Mouse (Mus musculus) heart, adult 2 months (tissue): ENCODE data around the gene Bri3bp. TPM values are rescaled to one million over a fixed set of nuclear protein-coding genes. Genes with fewer than 3 reads are reported as not detected.
"Not testable (repeated sequence)": the region's sequence is repeated elsewhere in the genome, so short reads cannot be mapped to it uniquely, and the experiment has no call there.

Experiments
- DNase-seq, 2 experiments: peaks; one replicate each; pipeline ENCODE4 v3.0.0; 2021
- H3K27ac ChIP-seq: fragments of 200-600 bp; 2 replicates; pipeline ENCODE4 v1.8.1; 2022
- H3K27me3 ChIP-seq: fragments of 200-500 bp; 2 replicates; pipeline ENCODE4 v1.6.1; 2012; ENCODE audit warnings: mild to moderate bottlenecking, low read length, inconsistent platforms, mixed read lengths; ENCODE audit not compliant: control insufficient read depth, insufficient read depth
- H3K36me3 ChIP-seq: fragments of 200-500 bp; 2 replicates; pipeline ENCODE4 v1.6.1; 2012; ENCODE audit warnings: low read length, inconsistent platforms; ENCODE audit not compliant: control insufficient read depth, insufficient read depth
- H3K4me1 ChIP-seq: fragments of 200-500 bp; 2 replicates; pipeline ENCODE4 v1.6.1; 2011; ENCODE audit warnings: low read length; ENCODE audit not compliant: control insufficient read depth, insufficient read depth
- H3K4me3 ChIP-seq: fragments of 200-600 bp; 2 replicates; pipeline ENCODE4 v1.8.1; 2022
- H3K79me2 ChIP-seq: fragments of 200-500 bp; replicated peaks from 2 replicates; pipeline ENCODE4 v1.6.1; 2012; ENCODE audit warnings: mild to moderate bottlenecking, inconsistent platforms, low read length, moderate library complexity, mixed read lengths; ENCODE audit not compliant: control insufficient read depth, insufficient read depth
- H3K9ac ChIP-seq: fragments of 200-500 bp; 2 replicates; pipeline ENCODE4 v1.6.1; 2012; ENCODE audit warnings: low read depth, mild to moderate bottlenecking, control low read depth, inconsistent platforms, low read length, mixed read lengths
- CTCF ChIP-seq: fragments of 200-600 bp; IDR thresholded peaks from 2 replicates; pipeline ENCODE4 v1.8.1; 2022; ENCODE audit warnings: antibody characterized with exemption, mild to moderate bottlenecking, moderate library complexity
- EP300 ChIP-seq: fragments of 200-500 bp; IDR thresholded peaks from 2 replicates; pipeline ENCODE4 v1.6.1; 2011; ENCODE audit warnings: low read depth, low read length, control low read depth; ENCODE audit not compliant: insufficient read depth
- POLR2A ChIP-seq: fragments of 200-500 bp; IDR thresholded peaks from 2 replicates; pipeline ENCODE4 v1.6.1; 2011; ENCODE audit warnings: mild to moderate bottlenecking, low read depth, low read length, control low read depth; ENCODE audit not compliant: insufficient read depth
- WGBS: fragments of 180-500 bp; shearing (Covaris S2); methylation state at CpG from one replicate; pipeline ENCODE4 v1.1.7; 2018; 5-methylcytosine and 5-hydroxymethylcytosine counted together
- intact Hi-C: fragments of 180-260 bp; cut with DNase I; formaldehyde crosslinking; loops from one replicate; pipeline ENCODE4 v1.15.1; 2025
- polyA plus RNA-seq: library from polyadenylated mRNA; depleted of rRNA; stranded (reverse); fragments of >200 nt; gene quantifications from 2 replicates; pipeline ENCODE4 v1.2.3, GENCODE M21; 2012
- total RNA-seq, 2 experiments: library from RNA; stranded (reverse); gene quantifications; 2 replicates each; pipeline ENCODE4 v1.2.3; 2021

Bri3bp gene
- total and polyA plus RNA-seq, 3 experiments: 31.4 to 52.4 (median 52.2) TPM

GRCm38 (mm10) chr5:125487375-125488115, 46.2 kb downstream of the Bri3bp start:
- intact Hi-C loops: no loop called here
- no peak for TF ChIP-seq EP300
- no peak for TF ChIP-seq POLR2A
- no peak for TF ChIP-seq CTCF
- H3K9ac ChIP-seq: no peak overlapping the region
- no peak overlapping the region for H3K4me3 ChIP-seq
- H3K4me1 ChIP-seq: peaks cover 2% of the 10 kb centered on the region
- H3K79me2 ChIP-seq: no peaks in the 10 kb centered on the region
- no peak for DNase-seq
- WGBS: 85% methylated on average over 11 of the region's 11 CpGs
- no peak overlapping the region for H3K27ac ChIP-seq
- H3K27me3 ChIP-seq: no peaks in the 10 kb centered on the region
- H3K36me3 ChIP-seq: no peaks in the 10 kb centered on the region

- no peak for DNase-seq
- peaks cover 2% of the 10 kb centered on the region for H3K4me1 ChIP-seq
- H3K36me3 ChIP-seq: no peaks in the 10 kb centered on the region
- TF ChIP-seq EP300: no peak
- peak; percentile 59 for TF ChIP-seq CTCF
- no peak overlapping the region for H3K4me3 ChIP-seq
- H3K9ac ChIP-seq: no peak overlapping the region
- H3K27ac ChIP-seq: no peak overlapping the region
- WGBS: 59% methylated on average over 4 of the region's 4 CpGs
- no peaks in the 10 kb centered on the region for H3K27me3 ChIP-seq
- H3K79me2 ChIP-seq: no peaks in the 10 kb centered on the region
- intact Hi-C loops: no loop called here
Observed at GRCm38 (mm10) chr5:125488116-125488455, 46.7 kb downstream of the Bri3bp start.

DNA sequence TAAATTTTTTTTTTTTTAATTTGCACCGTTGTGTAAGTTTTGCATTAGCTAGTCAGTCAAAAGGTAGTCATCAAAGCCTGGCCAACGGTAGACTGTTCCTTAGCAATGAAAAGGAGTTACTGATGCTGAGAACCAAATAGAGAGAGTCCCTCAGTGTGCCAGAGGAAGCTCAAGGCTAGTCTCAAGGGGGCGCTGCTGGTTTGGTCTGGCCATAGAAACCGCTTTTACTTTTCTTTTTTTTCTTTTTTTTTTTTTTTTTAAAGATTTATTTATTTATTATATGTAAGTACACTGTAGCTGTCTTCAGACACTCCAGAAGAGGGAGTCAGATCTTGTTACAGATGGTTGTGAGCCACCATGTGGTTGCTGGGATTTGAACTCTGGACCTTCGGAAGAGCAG, 47.6 kb downstream of the Bri3bp start:
- H3K4me3 ChIP-seq, intact Hi-C loops, H3K27me3 ChIP-seq, H3K4me1 ChIP-seq, H3K27ac ChIP-seq, H3K79me2 ChIP-seq, H3K9ac ChIP-seq, DNase-seq, H3K36me3 ChIP-seq: not testable (repeated sequence)
- WGBS: 92% methylated on average over 5 of the region's 5 CpGs

DNA sequence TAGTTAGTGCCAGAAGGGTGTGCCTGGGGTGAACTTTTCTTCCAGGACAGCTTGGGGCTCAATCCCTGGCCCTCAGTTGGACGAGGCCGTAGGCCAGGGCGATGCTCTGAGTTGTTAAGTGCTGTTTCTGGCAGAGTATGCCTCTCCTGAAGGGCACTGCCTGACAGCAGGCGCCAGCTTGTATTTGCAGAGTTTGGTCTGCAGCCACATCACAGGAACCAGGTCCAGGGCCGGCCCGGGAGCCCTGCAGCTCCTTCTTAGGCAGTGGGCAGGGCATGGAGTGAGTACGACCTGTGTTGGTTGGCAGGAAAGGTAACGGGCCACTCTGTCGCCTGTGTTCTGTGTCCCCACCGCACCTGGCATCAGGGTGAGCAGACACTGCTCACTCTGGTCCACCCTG, 49.7 kb downstream of the Bri3bp start:
- no peaks in the 10 kb centered on the region for H3K4me1 ChIP-seq
- TF ChIP-seq EP300: no peak
- TF ChIP-seq POLR2A: no peak
- no peak for TF ChIP-seq CTCF
- 66% methylated on average over 10 of the region's 10 CpGs for WGBS
- peak overlapping the region; percentile 65 for H3K27ac ChIP-seq
- H3K9ac ChIP-seq: no peak overlapping the region
- no peaks in the 10 kb centered on the region for H3K79me2 ChIP-seq
- intact Hi-C loops: no loop called here
- H3K4me3 ChIP-seq: no peak overlapping the region
- DNase-seq: peak; percentile 51 to 77
- no peaks in the 10 kb centered on the region for H3K36me3 ChIP-seq
- no peaks in the 10 kb centered on the region for H3K27me3 ChIP-seq

DNA sequence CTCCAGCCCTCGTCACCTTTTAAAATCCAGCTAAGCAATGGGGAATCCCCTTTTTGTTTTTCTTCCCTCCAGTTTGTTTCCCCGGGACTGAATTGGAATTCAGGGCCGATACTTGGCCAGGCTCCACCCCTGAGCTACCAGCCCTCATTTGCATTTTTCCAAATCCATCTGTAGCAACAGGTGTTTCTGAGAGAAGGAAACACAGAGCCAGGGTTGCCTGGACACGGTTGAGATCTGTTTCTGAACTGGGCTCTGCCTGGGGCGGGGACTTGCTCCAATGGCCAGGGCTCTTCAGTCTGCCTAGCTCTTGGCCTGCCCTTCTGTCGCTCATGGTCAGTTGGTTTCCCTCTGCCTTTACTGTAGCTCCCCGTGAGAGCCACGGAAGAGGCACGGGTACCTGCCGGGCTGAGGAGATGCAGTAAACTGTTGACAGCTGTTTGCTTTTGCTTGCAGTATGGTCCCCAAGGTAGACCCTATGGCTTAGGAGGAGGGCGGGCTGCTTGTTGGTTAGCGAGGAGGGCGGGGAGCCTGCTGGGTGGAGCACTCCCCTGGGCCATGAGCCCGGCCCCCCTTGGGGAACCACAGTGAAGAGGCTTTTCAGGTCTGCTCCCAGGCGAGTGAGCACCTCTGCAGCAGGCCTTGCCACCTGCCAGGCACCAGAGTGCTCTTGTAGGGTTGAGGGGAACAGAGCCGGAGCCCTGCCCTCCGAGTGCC, 51.2 kb downstream of the Bri3bp start:
- no peak overlapping the region for H3K27ac ChIP-seq
- 86% methylated on average over 17 of the region's 17 CpGs for WGBS

GRCm38 (mm10) chr5:125493093-125493423, 51.7 kb downstream of the Bri3bp start:
- H3K9ac ChIP-seq: no peak overlapping the region
- H3K27me3 ChIP-seq: no peaks in the 10 kb centered on the region
- no peak for DNase-seq
- no peaks in the 10 kb centered on the region for H3K36me3 ChIP-seq
- H3K4me1 ChIP-seq: no peaks in the 10 kb centered on the region
- H3K4me3 ChIP-seq: no peak overlapping the region
- intact Hi-C loops: no loop called here
- no peak for TF ChIP-seq POLR2A
- TF ChIP-seq EP300: no peak
- no peak for TF ChIP-seq CTCF
- 89% methylated on average over 5 of the region's 5 CpGs for WGBS
- H3K27ac ChIP-seq: no peak overlapping the region
- no peaks in the 10 kb centered on the region for H3K79me2 ChIP-seq

More for the DNA sequence above, 51.2 kb downstream of the Bri3bp start:
- DNase-seq: no peak
- intact Hi-C loops: no loop called here
- Histone ChIP-seq H3K4me1 (no peaks in the 10 kb centered on the region), H3K4me3 (no peak overlapping the region), H3K27me3 (no peaks in the 10 kb centered on the region), H3K36me3 (no peaks in the 10 kb centered on the region), H3K9ac (no peak overlapping the region), H3K79me2 (no peaks in the 10 kb centered on the region)
- TF ChIP-seq CTCF (no peak), POLR2A (no peak), EP300 (no peak)
